Mouse (Mus musculus): Measurements from ENCODE around the gene Gpr182. TPM values are rescaled to one million over a fixed set of nuclear protein-coding genes. Genes with fewer than 3 reads are reported as not detected.

Gpr182 gene
- 0.09 TPM for polyA plus RNA-seq (2014; fragmentation: Illumina TruSeq; extraction: RNeasy Lipid Tissue Mini Kit (QIAGEN cat#74804); ENCODE audit: low read depth, low replicate concordance)

GRCm38 (mm10) chr10:127751548-127751947 lies at the start of gene Gpr182:
TSS of gene Gpr182 (minus strand) at chr10:127751732.

GRCm38 (mm10) chr10:127800891-127801290 lies 49.4 kb upstream of the Gpr182 start, which contains the start of gene Rdh16:
TSS of gene Rdh16 (plus strand) at chr10:127801152.

GRCm38 (mm10) chr10:127776011-127776410 lies 24.5 kb upstream of the Gpr182 start, which contains the start of gene Rdh9:
TSS of gene Rdh9 (plus strand) at chr10:127776386.

GRCm38 (mm10) chr10:127759181-127760110 lies 7.9 kb upstream of the Gpr182 start, which contains the start of the genes Rdh1 and Rdh16f1:
TSS of gene Rdh1 (plus strand) at chr10:127759721.
TSS of gene Rdh16f1 (plus strand) at chr10:127759787.

GRCm38 (mm10) chr10:127739083-127739660 lies 12.4 kb downstream of the Gpr182 start, which contains the start of gene Zbtb39:
TSS of gene Zbtb39 (plus strand) at chr10:127739538.

GRCm38 (mm10) chr10:127724178-127724577 lies 27.4 kb downstream of the Gpr182 start, which contains the start of gene Tac2:
TSS of gene Tac2 (plus strand) at chr10:127724478.

GRCm38 (mm10) chr10:127704766-127705220 lies 46.7 kb downstream of the Gpr182 start, which contains the start of gene Myo1a:
TSS of gene Myo1a (plus strand) at chr10:127705170.

Other genes with a start within 250 kb of the Gpr182 start
- not detected for gene Ndufa4l2, start 236.8 kb downstream of the Gpr182 start, polyA plus RNA-seq (2014; fragmentation: Illumina TruSeq; extraction: RNeasy Lipid Tissue Mini Kit (QIAGEN cat#74804); ENCODE audit: low read depth, low replicate concordance)
- gene Shmt2, start 229.3 kb downstream of the Gpr182 start, polyA plus RNA-seq (2014; fragmentation: Illumina TruSeq; extraction: RNeasy Lipid Tissue Mini Kit (QIAGEN cat#74804); ENCODE audit: low read depth, low replicate concordance), result 0.91 TPM
- gene Nxph4, start 217.2 kb downstream of the Gpr182 start, polyA plus RNA-seq (2014; fragmentation: Illumina TruSeq; extraction: RNeasy Lipid Tissue Mini Kit (QIAGEN cat#74804); ENCODE audit: low read depth, low replicate concordance), result not detected
- gene Lrp1, start 130.6 kb downstream of the Gpr182 start, polyA plus RNA-seq (2014; fragmentation: Illumina TruSeq; extraction: RNeasy Lipid Tissue Mini Kit (QIAGEN cat#74804); ENCODE audit: low read depth, low replicate concordance), result 2.3 TPM
- 34.2 TPM for gene Stat6, start 108.7 kb downstream of the Gpr182 start, polyA plus RNA-seq (2014; fragmentation: Illumina TruSeq; extraction: RNeasy Lipid Tissue Mini Kit (QIAGEN cat#74804); ENCODE audit: low read depth, low replicate concordance)
- gene Nemp1, start 84.8 kb downstream of the Gpr182 start, polyA plus RNA-seq (2014; fragmentation: Illumina TruSeq; extraction: RNeasy Lipid Tissue Mini Kit (QIAGEN cat#74804); ENCODE audit: low read depth, low replicate concordance), result 10.6 TPM
- 0.35 TPM for gene Nab2, start 83.2 kb downstream of the Gpr182 start, polyA plus RNA-seq (2014; fragmentation: Illumina TruSeq; extraction: RNeasy Lipid Tissue Mini Kit (QIAGEN cat#74804); ENCODE audit: low read depth, low replicate concordance)
- 74.7 TPM for gene Myo1a, start 46.6 kb downstream of the Gpr182 start, polyA plus RNA-seq (2014; fragmentation: Illumina TruSeq; extraction: RNeasy Lipid Tissue Mini Kit (QIAGEN cat#74804); ENCODE audit: low read depth, low replicate concordance)
- gene Tac2, start 27.3 kb downstream of the Gpr182 start, polyA plus RNA-seq (2014; fragmentation: Illumina TruSeq; extraction: RNeasy Lipid Tissue Mini Kit (QIAGEN cat#74804); ENCODE audit: low read depth, low replicate concordance), result not detected
- gene Zbtb39, start 12.2 kb downstream of the Gpr182 start, polyA plus RNA-seq (2014; fragmentation: Illumina TruSeq; extraction: RNeasy Lipid Tissue Mini Kit (QIAGEN cat#74804); ENCODE audit: low read depth, low replicate concordance), result 4.1 TPM
- 1.2 TPM for gene Rdh1, start 8.0 kb upstream of the Gpr182 start, polyA plus RNA-seq (2014; fragmentation: Illumina TruSeq; extraction: RNeasy Lipid Tissue Mini Kit (QIAGEN cat#74804); ENCODE audit: low read depth, low replicate concordance)
- not detected for gene Rdh16f1, start 8.1 kb upstream of the Gpr182 start, polyA plus RNA-seq (2014; fragmentation: Illumina TruSeq; extraction: RNeasy Lipid Tissue Mini Kit (QIAGEN cat#74804); ENCODE audit: low read depth, low replicate concordance)
- gene Rdh9, start 24.7 kb upstream of the Gpr182 start, polyA plus RNA-seq (2014; fragmentation: Illumina TruSeq; extraction: RNeasy Lipid Tissue Mini Kit (QIAGEN cat#74804); ENCODE audit: low read depth, low replicate concordance), result 27.8 TPM
- 77.2 TPM for gene Rdh16, start 49.4 kb upstream of the Gpr182 start, polyA plus RNA-seq (2014; fragmentation: Illumina TruSeq; extraction: RNeasy Lipid Tissue Mini Kit (QIAGEN cat#74804); ENCODE audit: low read depth, low replicate concordance)
- 1.1 TPM for gene Rdh19, start 98.2 kb upstream of the Gpr182 start, polyA plus RNA-seq (2014; fragmentation: Illumina TruSeq; extraction: RNeasy Lipid Tissue Mini Kit (QIAGEN cat#74804); ENCODE audit: low read depth, low replicate concordance)
- gene Rdh16f2, start 114.7 kb upstream of the Gpr182 start, polyA plus RNA-seq (2014; fragmentation: Illumina TruSeq; extraction: RNeasy Lipid Tissue Mini Kit (QIAGEN cat#74804); ENCODE audit: low read depth, low replicate concordance), result 0.47 TPM
- gene Rdh7, start 137.1 kb upstream of the Gpr182 start, polyA plus RNA-seq (2014; fragmentation: Illumina TruSeq; extraction: RNeasy Lipid Tissue Mini Kit (QIAGEN cat#74804); ENCODE audit: low read depth, low replicate concordance), result not detected
- gene Sdr9c7, start 146.8 kb upstream of the Gpr182 start, polyA plus RNA-seq (2014; fragmentation: Illumina TruSeq; extraction: RNeasy Lipid Tissue Mini Kit (QIAGEN cat#74804); ENCODE audit: low read depth, low replicate concordance), result not detected

All from sigmoid colon, adult 10 weeks (tissue).